Mouse (Mus musculus): ENCODE measurements around the gene Ppfibp1. TPM values are rescaled to one million over a fixed set of nuclear protein-coding genes. Genes with fewer than 3 reads are reported as not detected.

Ppfibp1 gene
- total and polyA plus RNA-seq, 3 experiments: 23.4 to 28.2 (median 28.2) TPM

DNA sequence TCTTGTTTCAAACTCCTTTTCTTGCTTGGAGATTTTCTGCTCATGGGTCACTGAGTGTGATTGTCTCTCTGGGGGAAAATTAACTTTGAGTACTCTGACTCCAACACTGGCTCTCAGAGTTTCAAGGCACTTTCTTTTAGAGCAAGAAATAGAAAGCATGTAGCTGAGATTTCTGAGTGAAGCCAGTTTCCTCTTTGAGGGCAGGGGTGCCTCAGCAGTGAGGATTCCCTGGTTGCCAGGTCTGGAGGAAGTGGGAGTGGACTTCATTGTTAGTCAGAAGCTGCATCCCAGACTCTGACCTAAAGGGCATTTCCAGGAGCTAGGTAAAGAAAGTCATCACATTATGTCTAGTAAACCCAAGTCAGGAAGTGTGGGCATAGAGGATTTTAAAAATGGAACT, 2.3 kb downstream of the Ppfibp1 start:
- Histone ChIP-seq H3K9me3 (replicated peaks; ENCODE audit: low read length) (no peaks in the 10 kb centered on the region), H3K9ac (ENCODE audit: insufficient read depth, low read depth) (no peak overlapping the region; the same call in 1 of the 2 replicates), H3K4me2 (ENCODE audit: insufficient read depth, low read depth, poor library complexity, severe bottlenecking) (peak overlapping the region; percentile 46), H3K4me1 (ENCODE audit: control insufficient read depth in 1 of 2, insufficient read depth in 2 of 2) (peaks cover 10 to 55% of the 10 kb centered on the region in 2 experiments; a peak in 3 of 4 replicates), H3K27me3 (replicated peaks) (no peaks in the 10 kb centered on the region), H3K79me2 (replicated peaks; ENCODE audit: control insufficient read depth, extremely low read depth, insufficient read depth, poor library complexity, severe bottlenecking) (no peaks in the 10 kb centered on the region; the same call in 1 of the 2 replicates), H3K4me3 (replicated peaks in 1 of 3; ENCODE audit: low read depth in 2 of 3, low read length in 2 of 3, poor library complexity in 1 of 3) (peak overlapping the region in 1 of 3 experiments; percentile 24), H3K27ac (ENCODE audit: insufficient read depth, low read depth) (no peak overlapping the region), H3K36me3 (replicated peaks in 1 of 2; ENCODE audit: control insufficient read depth in 1 of 2, insufficient read depth in 1 of 2, low read length in 1 of 2) (no peaks in the 10 kb centered on the region)
- dilution Hi-C loops (cut with MboI; ENCODE audit: extremely low pct_ligation_motif_present, extremely low pct_unique_long_range_greater_than_20kb, low sequenced_read_pairs): no loop called here
- in situ Hi-C loops (cut with MboI; ENCODE audit: low pct_ligation_motif_present, low pct_unique_long_range_greater_than_20kb, low sequenced_read_pairs): no loop called here
- DNase-seq (ENCODE audit: extremely low read depth): no peak
- TF ChIP-seq ZC3H11A (IDR thresholded peaks at IDR 0.05; ENCODE audit: low read depth, low read length) (no peak), ZKSCAN1 (IDR thresholded peaks at IDR 0.05; ENCODE audit: borderline replicate concordance, low read depth, low read length) (no peak), ZMIZ1 (IDR thresholded peaks at IDR 0.05; ENCODE audit: low read depth, low read length) (no peak), NRF1 (IDR thresholded peaks at IDR 0.05; ENCODE audit: low read depth, low read length) (no peak), CHD2 (IDR thresholded peaks at IDR 0.05; ENCODE audit: low read length) (no peak), MYC (IDR thresholded peaks at IDR 0.05; ENCODE audit: low read depth, low read length) (no peak), RAD21 (IDR thresholded peaks at IDR 0.05; ENCODE audit: low read depth, low read length) (no peak), KAT2A (IDR thresholded peaks at IDR 0.05; ENCODE audit: insufficient replicate concordance, low read length) (no peak), POLR2AphosphoS2 (IDR thresholded peaks at IDR 0.05; ENCODE audit: low read depth, low read length) (no peak), TCF12 (IDR thresholded peaks at IDR 0.05; ENCODE audit: low read depth, low read length) (no peak), MEF2A (IDR thresholded peaks at IDR 0.05; ENCODE audit: borderline replicate concordance, low read depth, low read length) (no peak), TBP (conservative IDR thresholded peaks at IDR 0.05; ENCODE audit: low read depth, low read length) (no peak), UBTF (IDR thresholded peaks at IDR 0.05; ENCODE audit: low read depth, low read length) (no peak)

DNA sequence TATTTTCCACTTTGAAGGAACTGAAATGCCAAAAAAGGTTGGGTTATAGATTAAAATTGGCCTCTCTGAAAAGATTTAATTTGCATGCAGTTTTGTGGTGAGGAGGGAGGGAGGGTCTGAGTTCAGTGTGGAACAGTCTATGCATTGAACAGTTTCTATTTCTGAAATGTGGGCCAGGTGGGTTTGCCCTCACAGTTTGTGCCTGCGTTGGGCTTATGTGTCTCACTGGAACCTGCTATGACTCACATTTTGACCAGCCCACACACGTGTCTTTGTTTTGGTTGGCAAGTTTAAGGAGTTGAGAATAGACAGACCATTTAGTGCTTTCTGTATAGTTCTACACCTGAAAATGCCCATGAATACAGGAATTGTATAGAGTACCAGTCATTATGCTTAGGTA, 5.6 kb downstream of the Ppfibp1 start:
- peak; percentile 65 for DNase-seq (ENCODE audit: extremely low read depth)
- no peaks in the 10 kb centered on the region for H3K36me3 ChIP-seq (replicated peaks in 1 of 2; ENCODE audit: control insufficient read depth in 1 of 2, insufficient read depth in 1 of 2, low read length in 1 of 2)
- H3K4me3 ChIP-seq (replicated peaks in 1 of 3; ENCODE audit: low read depth in 2 of 3, low read length in 2 of 3, poor library complexity in 1 of 3): no peak overlapping the region
- H3K9ac ChIP-seq (ENCODE audit: insufficient read depth, low read depth): no peak overlapping the region; the same call in 1 of the 2 replicates
- peaks cover 10 to 51% of the 10 kb centered on the region in 2 experiments; a peak in 3 of 4 replicates for H3K4me1 ChIP-seq (ENCODE audit: control insufficient read depth in 1 of 2, insufficient read depth in 2 of 2)
- no peaks in the 10 kb centered on the region for H3K9me3 ChIP-seq (replicated peaks; ENCODE audit: low read length)
- no peaks in the 10 kb centered on the region for H3K27me3 ChIP-seq (replicated peaks)
- dilution Hi-C loops (cut with MboI; ENCODE audit: extremely low pct_ligation_motif_present, extremely low pct_unique_long_range_greater_than_20kb, low sequenced_read_pairs) (no loop called here), in situ Hi-C loops (cut with MboI; ENCODE audit: low pct_ligation_motif_present, low pct_unique_long_range_greater_than_20kb, low sequenced_read_pairs) (no loop called here)
- H3K79me2 ChIP-seq (replicated peaks; ENCODE audit: control insufficient read depth, extremely low read depth, insufficient read depth, poor library complexity, severe bottlenecking): no peaks in the 10 kb centered on the region; the same call in 1 of the 2 replicates
- TF ChIP-seq TBP (conservative IDR thresholded peaks at IDR 0.05; ENCODE audit: low read depth, low read length) (no peak), RAD21 (IDR thresholded peaks at IDR 0.05; ENCODE audit: low read depth, low read length) (no peak), MEF2A (IDR thresholded peaks at IDR 0.05; ENCODE audit: borderline replicate concordance, low read depth, low read length) (peak; percentile 91), HCFC1 (IDR thresholded peaks at IDR 0.05; ENCODE audit: low read depth, low read length) (no peak), UBTF (IDR thresholded peaks at IDR 0.05; ENCODE audit: low read depth, low read length) (no peak), POLR2AphosphoS2 (IDR thresholded peaks at IDR 0.05; ENCODE audit: low read depth, low read length) (no peak), E2F4 (IDR thresholded peaks at IDR 0.05; ENCODE audit: insufficient replicate concordance, low read depth, low read length) (no peak), POLR2A (IDR thresholded peaks at IDR 0.05; ENCODE audit: low read depth, low read length) (no peak), KAT2A (IDR thresholded peaks at IDR 0.05; ENCODE audit: insufficient replicate concordance, low read length) (no peak), CHD1 (IDR thresholded peaks at IDR 0.05; ENCODE audit: low read depth, low read length) (no peak), SIN3A (IDR thresholded peaks at IDR 0.05; ENCODE audit: low read length) (peak; percentile 95), IRF4 (IDR thresholded peaks at IDR 0.05; ENCODE audit: low read depth, low read length) (peak; percentile 70; the same call in 1 of the 2 replicates), CHD2 (IDR thresholded peaks at IDR 0.05; ENCODE audit: low read length) (no peak), MAX (IDR thresholded peaks at IDR 0.05; ENCODE audit: low read length) (peak; percentile 95), RCOR1 (conservative IDR thresholded peaks at IDR 0.05; ENCODE audit: low read depth, low read length) (no peak), NELFE (IDR thresholded peaks at IDR 0.05; ENCODE audit: low read depth, low read length) (no peak), PAX5 (IDR thresholded peaks at IDR 0.05; ENCODE audit: low read length) (no peak), MAZ (IDR thresholded peaks at IDR 0.05; ENCODE audit: low read depth, low read length) (0 out of 2 replicates have a peak, but pooled peaks have one; percentile 44), USF2 (conservative IDR thresholded peaks at IDR 0.05; ENCODE audit: low read depth, low read length) (no peak), BHLHE40 (IDR thresholded peaks at IDR 0.05; ENCODE audit: low read depth, low read length) (peak; percentile 87), ETS1 (conservative IDR thresholded peaks at IDR 0.05; ENCODE audit: low read depth, low read length) (peak; percentile 79), MXI1 (IDR thresholded peaks at IDR 0.05; ENCODE audit: low read depth, low read length) (peak; percentile 93), CTCF (conservative IDR thresholded peaks at IDR 0.05 in 1 of 2, IDR thresholded peaks at IDR 0.05 in 1 of 2; ENCODE audit: low read depth in 2 of 2, low read length in 2 of 2) (no peak), TCF12 (IDR thresholded peaks at IDR 0.05; ENCODE audit: low read depth, low read length) (peak; percentile 41), EP300 (IDR thresholded peaks at IDR 0.05; ENCODE audit: low read length) (peak; percentile 50; the same call in 1 of the 2 replicates)
- peak overlapping the region; percentile 44; the same call in 1 of the 2 replicates for H3K4me2 ChIP-seq (ENCODE audit: insufficient read depth, low read depth, poor library complexity, severe bottlenecking)
- H3K27ac ChIP-seq (ENCODE audit: insufficient read depth, low read depth): no peak overlapping the region
